8 mouse cellular contexts compared by ENCODE assay signal in genomic region chr7:25788220-25789128, GRCm38 (mm10). TPM values are rescaled to one million over a fixed set of nuclear protein-coding genes. Genes with fewer than 3 reads are reported as not detected.
A peak's percentile ranks its signal among the peaks of the same experiment; 100 is the strongest.
DNase-seq lines count a peak whose midpoint lies in the region; ATAC-seq and TF ChIP-seq lines count a peak whose summit lies in the region.

Gene Axl (minus strand): TSS chr7:25788705.

- H3K9me3 ChIP-seq in limb, embryonic 14.5 days (ENCODE audit: control insufficient read depth, low read length) = no peaks in the 10 kb centered on the region
- H3K9me3 ChIP-seq in midbrain, embryonic 14.5 days (ENCODE audit: control insufficient read depth, low read length) = no peaks in the 10 kb centered on the region

- H3K4me2 ChIP-seq in limb, embryonic 14.5 days (replicated peaks; ENCODE audit: low read depth, low read length, severe bottlenecking) = peak within 1 kb of the TSS; percentile 82
- H3K4me2 ChIP-seq in midbrain, embryonic 14.5 days (ENCODE audit: low read length) = peak within 1 kb of the TSS; percentile 67

- H3K4me3 ChIP-seq in kidney, adult 2 months (ENCODE audit: insufficient read depth, low read depth, low read length) = peak within 1 kb of the TSS; percentile 65
- H3K4me3 ChIP-seq in limb, embryonic 14.5 days (replicated peaks; ENCODE audit: low read length) = peak within 1 kb of the TSS; percentile 73
- peak within 1 kb of the TSS; percentile 38 for H3K4me3 ChIP-seq in midbrain, embryonic 14.5 days (replicated peaks; ENCODE audit: low read depth, low read length)
- peak within 1 kb of the TSS; percentile 87 for H3K4me3 ChIP-seq in testis, adult 2 months (ENCODE audit: control insufficient read depth, low read depth, low read length)

- no peak for ATAC-seq in erythroblast, adult 5-6 weeks (replicated peaks; ENCODE audit: low FRiP score, poor library complexity, severe bottlenecking)
- peak; percentile 94 for ATAC-seq in limb, embryonic 14.5 days (ENCODE audit: low FRiP score, low read depth)
- peak; percentile 81 for ATAC-seq in midbrain, embryonic 14.5 days (ENCODE audit: low FRiP score, low TSS enrichment)

- no peak for TF ChIP-seq POLR2A in kidney, adult 2 months (IDR thresholded peaks at IDR 0.05; ENCODE audit: low read depth, low read length)
- peak; percentile 48; the same call in 1 of the 2 replicates for TF ChIP-seq POLR2A in limb, embryonic 14.5 days (IDR thresholded peaks at IDR 0.05; ENCODE audit: borderline replicate concordance, extremely low read depth, insufficient read depth, insufficient read length)
- peak; percentile 35; the same call in 1 of the 2 replicates for TF ChIP-seq POLR2A in testis, adult 2 months (IDR thresholded peaks at IDR 0.05; ENCODE audit: control insufficient read depth, low read depth, low read length)

- no peaks in the 10 kb centered on the region for H3K27me3 ChIP-seq in kidney, adult 2 months (replicated peaks; ENCODE audit: control insufficient read depth, insufficient read depth, low read length)
- H3K27me3 ChIP-seq in limb, embryonic 14.5 days (ENCODE audit: control insufficient read depth, insufficient read depth, low read length) = no peaks in the 10 kb centered on the region
- no peaks in the 10 kb centered on the region for H3K27me3 ChIP-seq in midbrain, embryonic 14.5 days (ENCODE audit: control insufficient read depth, insufficient read depth, low read length)
- no peaks in the 10 kb centered on the region for H3K27me3 ChIP-seq in testis, adult 2 months (ENCODE audit: control insufficient read depth, insufficient read depth, low read length)

- H3K27ac ChIP-seq in kidney, adult 2 months (ENCODE audit: insufficient read depth, low read depth, low read length) = peak within 1 kb of the TSS; percentile 41; the same call in 1 of the 2 replicates
- peak within 1 kb of the TSS; percentile 48 for H3K27ac ChIP-seq in limb, embryonic 14.5 days (replicated peaks; ENCODE audit: low read depth, low read length)
- 0 out of 2 replicates have a peak within 1 kb of the TSS, but pooled peaks have one; percentile 41 for H3K27ac ChIP-seq in midbrain, embryonic 14.5 days (replicated peaks; ENCODE audit: low read depth, low read length)
- peak within 1 kb of the TSS; percentile 79 for H3K27ac ChIP-seq in testis, adult 2 months (ENCODE audit: control insufficient read depth, insufficient read depth, low read depth, low read length)

- peak within 1 kb of the TSS; percentile 72 for H3K9ac ChIP-seq in limb, embryonic 14.5 days (ENCODE audit: low read depth, low read length, severe bottlenecking)
- peak within 1 kb of the TSS; percentile 47 for H3K9ac ChIP-seq in midbrain, embryonic 14.5 days (replicated peaks; ENCODE audit: low read length)

- H3K4me1 ChIP-seq in kidney, adult 2 months (ENCODE audit: control insufficient read depth, insufficient read depth, low read length) = no peaks in the 10 kb centered on the region
- peaks cover 16% of the 10 kb centered on the region for H3K4me1 ChIP-seq in limb, embryonic 14.5 days (ENCODE audit: control insufficient read depth, insufficient read depth, low read length)
- H3K4me1 ChIP-seq in midbrain, embryonic 14.5 days (ENCODE audit: control insufficient read depth, insufficient read depth, low read length) = peaks cover 13% of the 10 kb centered on the region
- peaks cover 7% of the 10 kb centered on the region for H3K4me1 ChIP-seq in testis, adult 2 months (ENCODE audit: control insufficient read depth, insufficient read depth, low read length)

- no peak for TF ChIP-seq CTCF in kidney, adult 2 months (conservative IDR thresholded peaks at IDR 0.05; ENCODE audit: insufficient read depth, insufficient read length, low read depth, low read length)
- TF ChIP-seq CTCF in testis, adult 2 months (IDR thresholded peaks at IDR 0.05; ENCODE audit: control insufficient read depth, insufficient read depth, insufficient replicate concordance, low read depth, low read length) = no peak

- H3K36me3 ChIP-seq in kidney, adult 2 months (ENCODE audit: control insufficient read depth, insufficient read depth, low read length) = no peaks in the 10 kb centered on the region
- H3K36me3 ChIP-seq in limb, embryonic 14.5 days (ENCODE audit: control insufficient read depth, insufficient read depth, low read length) = peaks cover 22% of the 10 kb centered on the region; the same call in 1 of the 2 replicates
- H3K36me3 ChIP-seq in midbrain, embryonic 14.5 days (ENCODE audit: control insufficient read depth, insufficient read depth, low read length) = no peaks in the 10 kb centered on the region
- H3K36me3 ChIP-seq in testis, adult 2 months (ENCODE audit: control insufficient read depth, insufficient read depth, low read length) = no peaks in the 10 kb centered on the region

- peak; percentile 77 for DNase-seq in 3T3-L1 (ENCODE audit: low read depth, low spot score)
- DNase-seq in adrenal gland, postnatal 36 days = peak; percentile 49 to 68
- DNase-seq in heart, adult 9 months (ENCODE audit: low spot score in 2 of 2) = peak; percentile 86 to 89
- peak; percentile 63 for DNase-seq in kidney, adult 2 months
- peak; percentile 75 for DNase-seq in limb, embryonic 14.5 days (ENCODE audit: low spot score)
- peak; percentile 67 for DNase-seq in midbrain, embryonic 14.5 days

- 5% methylated on average over 29 of the region's 30 CpGs for WGBS in kidney, adult 2 months
- under 1% methylated on average over 27 of the region's 30 CpGs for WGBS in limb, embryonic 14.5 days
- 2% methylated on average over 29 of the region's 30 CpGs for WGBS in midbrain, embryonic 14.5 days

RNA-seq across cellular contexts. Expression of gene Axl, which starts in this region (rescaled TPM):
- 10 to 100 TPM; 50.7 to 63.4 TPM for total RNA-seq in adrenal gland, postnatal 36 days (2021)
- 28.2 and 35.7 TPM in 2 replicates for total RNA-seq in erythroblast, adult 5-6 weeks (2015; ENCODE audit: low replicate concordance)
- total RNA-seq in erythroblast, adult 5-6 weeks (2017; ENCODE audit: low replicate concordance) = 20.2 and 22.2 TPM in 2 replicates
- polyA plus RNA-seq in kidney, adult 2 months (2012; rRNA removed) = 31.0 and 36.1 TPM in 2 replicates
- polyA plus RNA-seq in limb, embryonic 14.5 days (2012; rRNA removed) = 80.2 and 94.4 TPM in 2 replicates
- 111 and 132 TPM in 2 replicates for polyA plus RNA-seq in limb, embryonic 14.5 days (2014; fragmentation: Nextera tagmentation; extraction: Ambion mirVana)
- 9.3 and 20.2 TPM in 2 replicates for polyA plus RNA-seq in midbrain, embryonic 14.5 days (2014; fragmentation: Nextera tagmentation; extraction: Ambion mirVana)
- 20.8 and 23.7 TPM in 2 replicates for polyA plus RNA-seq in testis, adult 2 months (2012; rRNA removed)
